Mouse (Mus musculus) liver, embryonic 11.5 days (tissue): Measurements from ENCODE around the gene Btbd6. TPM values are rescaled to one million over a fixed set of nuclear protein-coding genes. Genes with fewer than 3 reads are reported as not detected.

Source experiments
- ATAC-seq: fragments of 200-750 bp; cut with Nextera tagmentation; replicated peaks from 2 replicates; pipeline ENCODE4 v1.8.0; 2017; ENCODE audit warnings: moderate number of reproducible peaks, mild to moderate bottlenecking, moderate TSS enrichment, moderate library complexity; ENCODE audit not compliant: low FRiP score
- DNase-seq: peaks from one replicate; pipeline ENCODE4 v3.0.0-alpha.2; 2017; ENCODE audit warnings: low spot score
- H3K27ac ChIP-seq: fragments of 300-500 bp; sonication (generic); 2 replicates; pipeline ENCODE4 v1.5.1; 2014; ENCODE audit warnings: mild to moderate bottlenecking, low read depth, low read length, control low read depth
- H3K27me3 ChIP-seq: fragments of 300-500 bp; sonication (generic); replicated peaks from 2 replicates; pipeline ENCODE4 v1.6.1; 2014; ENCODE audit warnings: low read length, mixed read lengths; ENCODE audit not compliant: control insufficient read depth, insufficient read depth
- H3K36me3 ChIP-seq: fragments of 300-500 bp; sonication (generic); 2 replicates; pipeline ENCODE4 v1.6.1; 2014; ENCODE audit warnings: mild to moderate bottlenecking, low read length, moderate library complexity, mixed read lengths; ENCODE audit not compliant: control insufficient read depth, insufficient read depth
- H3K4me1 ChIP-seq: fragments of 300-500 bp; sonication (generic); replicated peaks from 2 replicates; pipeline ENCODE4 v1.6.1; 2014; ENCODE audit warnings: low read length, mixed read lengths; ENCODE audit not compliant: control insufficient read depth, insufficient read depth
- H3K4me2 ChIP-seq: fragments of 300-500 bp; sonication (generic); 2 replicates; pipeline ENCODE4 v1.6.1; 2014; ENCODE audit warnings: mild to moderate bottlenecking, control low read depth, moderate library complexity
- H3K4me3 ChIP-seq: fragments of 300-500 bp; sonication (generic); 2 replicates; pipeline ENCODE4 v1.5.1; 2014; ENCODE audit warnings: low read depth, low read length, control low read depth
- H3K9ac ChIP-seq: fragments of 300-500 bp; sonication (generic); 2 replicates; pipeline ENCODE4 v1.6.1; 2014; ENCODE audit warnings: low read depth, low read length, control low read depth
- H3K9me3 ChIP-seq: fragments of 300-500 bp; sonication (generic); 2 replicates; pipeline ENCODE4 v1.6.1; 2016; ENCODE audit warnings: low read length, inconsistent platforms, mixed read lengths; ENCODE audit not compliant: control insufficient read depth
- WGBS: fragments of 180-500 bp; shearing (Covaris S2); extraction: QIAGEN DNeasy Blood & Tissue Kit; methylation state at CpG from one replicate; pipeline ENCODE4 v1.1.7; 2014; 5-methylcytosine and 5-hydroxymethylcytosine counted together
- polyA plus RNA-seq: library from polyadenylated mRNA; unstranded; fragments of >200 nt; fragmentation: Nextera tagmentation; extraction: Ambion mirVana; gene quantifications from 2 replicates; pipeline ENCODE4 v1.2.1, GENCODE M21; 2014

Btbd6 gene
- polyA plus RNA-seq, 1 experiment from 2014 or later = 12.3 TPM

DNA sequence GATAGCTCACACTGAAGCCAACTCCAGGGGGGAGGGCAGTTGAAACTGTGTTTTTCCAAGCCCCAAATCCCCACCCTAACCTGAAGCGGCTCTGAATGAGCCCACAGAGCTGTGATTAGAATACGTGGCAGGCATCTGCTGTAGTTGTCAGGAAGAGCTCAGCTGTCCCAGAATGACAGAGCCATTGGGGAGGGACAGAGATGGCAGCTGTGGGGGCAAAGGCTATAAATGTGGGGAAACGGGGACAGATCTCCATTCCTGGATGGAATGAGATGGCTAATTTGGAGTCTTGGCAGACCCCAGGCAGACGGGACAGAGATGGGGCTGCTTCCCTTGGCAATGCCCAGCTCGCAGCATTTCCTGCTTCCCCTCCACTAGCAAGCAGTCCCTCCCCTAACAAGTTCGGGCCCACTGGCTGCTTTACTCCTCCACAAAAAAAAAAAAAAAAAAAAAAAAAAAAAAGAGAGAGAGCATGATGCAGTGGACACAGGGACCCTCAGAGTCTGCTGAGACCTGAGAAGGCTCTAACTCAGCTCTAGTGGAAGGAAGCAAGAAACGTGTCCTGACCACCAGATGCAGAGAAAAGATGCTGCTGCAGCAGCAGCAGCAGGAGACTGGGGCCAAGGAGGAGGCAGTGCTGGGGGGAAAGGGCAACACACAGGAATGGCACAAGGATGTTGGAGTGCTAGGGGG lies 25.0 kb upstream of the Btbd6 start:
- Histone ChIP-seq H3K4me1 (peaks cover 7% of the 10 kb centered on the region; the same call in 1 of the 2 replicates), H3K27ac (peak overlapping the region; percentile 16), H3K27me3 (peaks cover 29% of the 10 kb centered on the region), H3K9me3 (no peaks in the 10 kb centered on the region), H3K4me2 (no peak overlapping the region), H3K4me3 (no peak overlapping the region), H3K9ac (no peak overlapping the region), H3K36me3 (no peaks in the 10 kb centered on the region)
- DNase-seq (no peak), ATAC-seq (no peak)
- 26% methylated on average over 7 of the region's 7 CpGs for WGBS

DNA sequence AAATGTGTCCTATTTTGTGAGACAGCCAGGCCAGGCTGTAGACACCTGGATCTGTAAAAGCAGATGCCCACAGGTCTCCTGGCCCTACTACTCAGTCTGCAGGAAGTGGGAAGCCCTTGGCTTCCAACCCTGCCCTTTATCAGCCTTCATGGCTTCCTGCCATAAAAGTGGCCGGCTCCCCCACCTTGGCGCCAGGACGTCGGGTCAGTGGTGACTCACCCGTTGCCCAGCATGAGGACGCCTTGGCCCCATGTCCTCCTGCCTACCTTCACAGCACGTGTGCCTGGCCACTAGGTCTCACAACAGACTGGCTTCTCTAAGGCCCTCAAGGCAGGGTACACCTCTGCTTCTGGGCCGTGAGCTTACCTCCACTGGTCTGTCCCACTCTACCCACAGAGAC lies 23.8 kb upstream of the Btbd6 start:
- Histone ChIP-seq H3K4me1 (peaks cover 7% of the 10 kb centered on the region; the same call in 1 of the 2 replicates), H3K9ac (no peak overlapping the region), H3K36me3 (no peaks in the 10 kb centered on the region), H3K27me3 (peaks cover 29% of the 10 kb centered on the region), H3K4me3 (no peak overlapping the region), H3K9me3 (no peaks in the 10 kb centered on the region), H3K27ac (no peak overlapping the region), H3K4me2 (no peak overlapping the region)
- DNase-seq = no peak
- 28% methylated on average over 8 of the region's 8 CpGs for WGBS
- peak; percentile 11; the same call in 1 of the 2 replicates for ATAC-seq

DNA sequence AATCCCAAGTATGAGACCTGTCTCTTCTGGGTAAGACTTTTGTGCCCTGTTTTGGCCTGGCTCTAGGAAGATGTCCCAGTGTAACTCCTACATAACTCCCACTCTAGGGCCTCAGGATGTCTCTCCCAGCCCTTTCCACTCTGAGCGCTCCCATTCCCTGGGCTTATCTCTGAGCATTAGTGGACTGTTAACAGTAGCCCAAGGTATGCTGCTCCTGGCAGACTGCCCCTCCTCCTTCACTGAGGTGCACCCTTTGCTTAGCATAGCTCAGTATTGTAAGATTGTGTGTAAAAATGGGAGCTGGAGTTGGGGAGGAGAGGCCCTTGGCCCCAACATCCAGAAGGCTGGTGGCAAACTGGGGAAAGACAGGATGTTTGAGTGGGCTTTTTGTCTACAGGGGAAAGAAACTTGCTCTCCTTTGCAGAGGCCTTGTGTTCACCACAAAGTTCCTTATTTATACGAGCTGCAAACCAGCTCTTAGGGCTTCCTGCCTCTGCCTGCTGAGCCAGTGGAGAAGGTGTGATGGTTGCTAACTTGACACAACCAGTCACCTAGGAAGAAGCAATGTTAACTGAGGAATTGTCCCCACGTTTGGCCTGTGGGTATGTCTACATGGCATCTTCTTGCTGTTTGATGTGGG lies 23.2 kb upstream of the Btbd6 start:
- no peak overlapping the region for H3K27ac ChIP-seq
- no peak overlapping the region for H3K9ac ChIP-seq
- ATAC-seq = no peak
- peaks cover 28% of the 10 kb centered on the region for H3K27me3 ChIP-seq
- DNase-seq = no peak
- H3K4me1 ChIP-seq = peaks cover 7% of the 10 kb centered on the region; the same call in 1 of the 2 replicates
- no peaks in the 10 kb centered on the region for H3K36me3 ChIP-seq
- H3K4me2 ChIP-seq = no peak overlapping the region
- 43% methylated on average over 3 of the region's 3 CpGs for WGBS
- no peaks in the 10 kb centered on the region for H3K9me3 ChIP-seq
- no peak overlapping the region for H3K4me3 ChIP-seq

- no peaks in the 10 kb centered on the region for H3K9me3 ChIP-seq
- no peak overlapping the region for H3K4me3 ChIP-seq
- no peak for DNase-seq
- H3K9ac ChIP-seq = no peak overlapping the region
- H3K27me3 ChIP-seq = peaks cover 16% of the 10 kb centered on the region
- peaks cover 12% of the 10 kb centered on the region for H3K36me3 ChIP-seq
- H3K4me2 ChIP-seq = no peak overlapping the region
- 32% methylated on average over 4 of the region's 4 CpGs for WGBS
- H3K27ac ChIP-seq = no peak overlapping the region
- H3K4me1 ChIP-seq = peaks cover 7% of the 10 kb centered on the region; the same call in 1 of the 2 replicates
- ATAC-seq = peak; percentile 61
Measured at GRCm38 (mm10) chr12:112955800-112956199, 20.5 kb upstream of the Btbd6 start.

- H3K27ac ChIP-seq = no peak overlapping the region
- no peaks in the 10 kb centered on the region for H3K9me3 ChIP-seq
- DNase-seq (no peak), ATAC-seq (peak; percentile 17; the same call in 1 of the 2 replicates)
- H3K27me3 ChIP-seq = no peaks in the 10 kb centered on the region
- H3K4me1 ChIP-seq = no peaks in the 10 kb centered on the region
- WGBS = 52% methylated on average over 4 of the region's 4 CpGs
- no peak overlapping the region for H3K4me2 ChIP-seq
- H3K36me3 ChIP-seq = peaks cover 36% of the 10 kb centered on the region
- no peak overlapping the region for H3K4me3 ChIP-seq
- H3K9ac ChIP-seq = no peak overlapping the region
Measured at GRCm38 (mm10) chr12:112958303-112958702, 18.0 kb upstream of the Btbd6 start.

- Histone ChIP-seq H3K4me3 (no peak overlapping the region), H3K27ac (no peak overlapping the region), H3K36me3 (peaks cover 40% of the 10 kb centered on the region), H3K4me1 (no peaks in the 10 kb centered on the region), H3K27me3 (no peaks in the 10 kb centered on the region), H3K9ac (no peak overlapping the region), H3K9me3 (no peaks in the 10 kb centered on the region), H3K4me2 (no peak overlapping the region)
- 81% methylated on average over 8 of the region's 8 CpGs for WGBS
- ATAC-seq (no peak), DNase-seq (no peak)
Measured at GRCm38 (mm10) chr12:112959421-112959820, 16.9 kb upstream of the Btbd6 start.

- ATAC-seq (no peak), DNase-seq (no peak)
- H3K4me2 ChIP-seq = no peak overlapping the region
- H3K9ac ChIP-seq = no peak overlapping the region
- no peaks in the 10 kb centered on the region for H3K4me1 ChIP-seq
- no peak overlapping the region for H3K4me3 ChIP-seq
- H3K9me3 ChIP-seq = no peaks in the 10 kb centered on the region
- 81% methylated on average over 7 of the region's 7 CpGs for WGBS
- no peaks in the 10 kb centered on the region for H3K27me3 ChIP-seq
- no peak overlapping the region for H3K27ac ChIP-seq
- H3K36me3 ChIP-seq = peaks cover 49% of the 10 kb centered on the region
Measured at GRCm38 (mm10) chr12:112961428-112961827, 14.9 kb upstream of the Btbd6 start.

GRCm38 (mm10) chr12:112961872-112962271 lies 14.4 kb upstream of the Btbd6 start:
- Histone ChIP-seq H3K9ac (no peak overlapping the region), H3K9me3 (no peaks in the 10 kb centered on the region), H3K27me3 (no peaks in the 10 kb centered on the region), H3K4me2 (no peak overlapping the region), H3K4me1 (no peaks in the 10 kb centered on the region), H3K27ac (no peak overlapping the region), H3K4me3 (no peak overlapping the region), H3K36me3 (peaks cover 52% of the 10 kb centered on the region)
- WGBS = 82% methylated on average over 5 of the region's 5 CpGs
- no peak for DNase-seq
- no peak for ATAC-seq

DNA sequence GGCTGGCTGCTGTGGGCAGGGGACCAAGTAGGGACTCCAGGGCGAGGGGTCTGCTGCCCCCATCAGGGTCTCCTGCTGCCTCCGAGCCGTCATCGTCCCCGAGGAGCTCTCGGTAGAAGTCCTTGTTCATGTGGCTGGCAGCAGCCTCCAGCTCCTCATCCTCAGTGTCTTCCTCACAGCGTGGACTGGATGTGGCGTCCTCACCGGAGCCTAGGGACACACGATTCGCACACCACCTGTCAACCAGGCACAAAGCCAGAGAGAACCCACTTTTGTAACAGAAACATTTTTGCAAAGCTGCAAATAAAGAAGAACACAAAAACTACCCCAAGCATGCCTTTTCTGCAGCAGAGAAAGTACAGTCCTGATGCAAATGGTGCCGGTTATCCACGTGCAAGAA lies 10.5 kb upstream of the Btbd6 start:
- no peaks in the 10 kb centered on the region for H3K27me3 ChIP-seq
- DNase-seq (no peak), ATAC-seq (no peak)
- H3K36me3 ChIP-seq = peaks cover 60% of the 10 kb centered on the region
- no peak overlapping the region for H3K4me3 ChIP-seq
- no peaks in the 10 kb centered on the region for H3K4me1 ChIP-seq
- H3K27ac ChIP-seq = no peak overlapping the region
- no peak overlapping the region for H3K4me2 ChIP-seq
- no peaks in the 10 kb centered on the region for H3K9me3 ChIP-seq
- WGBS = 96% methylated on average over 13 of the region's 13 CpGs
- H3K9ac ChIP-seq = no peak overlapping the region
